Mouse (Mus musculus) E14TG2a.4 (cell line): Measurements from ENCODE around the gene Csmd2.

Source experiments
- CTCF ChIP-seq: conservative IDR thresholded peaks from 2 replicates; pipeline ENCODE4 v1.5.1; 2014; ENCODE audit warnings: low read length
- POU5F1 ChIP-seq: IDR thresholded peaks from 2 replicates; pipeline ENCODE4 v1.6.1; 2014; ENCODE audit warnings: low read length, borderline replicate concordance

DNA sequence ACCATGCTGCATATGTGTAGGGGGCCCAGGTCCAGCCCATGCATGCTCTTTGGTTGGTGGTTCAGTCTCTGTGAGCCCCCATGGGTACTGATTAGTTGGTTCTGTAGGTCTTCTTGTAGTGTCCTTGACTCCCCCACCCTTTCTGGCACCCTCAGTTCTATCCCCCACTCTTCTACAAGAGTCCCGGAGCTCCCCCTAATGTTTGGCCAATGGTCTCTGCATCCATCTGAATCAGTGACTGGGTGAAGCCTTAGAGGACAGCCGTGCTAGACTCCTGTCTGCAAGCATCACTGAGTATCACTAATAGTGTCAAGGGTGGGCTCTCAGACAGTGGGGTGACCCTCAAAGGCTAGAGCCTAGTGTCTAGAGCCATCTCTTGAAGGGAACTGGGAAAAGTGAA, 497.0 kb downstream of the Csmd2 start:
- TF ChIP-seq CTCF (no peak), POU5F1 (no peak)
